In genomic region chr12:104936223-104936622, GRCm38 (mm10) we compare ENCODE assay signal across 10 mouse cellular contexts.
DNase-seq lines count a peak whose midpoint lies in the region; ATAC-seq and TF ChIP-seq lines count a peak whose summit lies in the region.
"Had no signal": no experiment of that assay in that cellular context is flagged by ENCODE, and none has a peak within 500 bp of the region (broad histone marks: within the 10 kb centered on the region; RNA-seq: fewer than 3 reads in every experiment).

No protein-coding gene starts in this region.

- H3K9me3 ChIP-seq in kidney, embryonic 14.5 days (ENCODE audit: control insufficient read depth, low read length) = peaks cover 5% of the 10 kb centered on the region; the same call in 1 of the 2 replicates
- no peaks in the 10 kb centered on the region for H3K9me3 ChIP-seq in limb, embryonic 11.5 days (ENCODE audit: control insufficient read depth, low read length)

- H3K4me1 ChIP-seq in kidney, adult 2 months (ENCODE audit: control insufficient read depth, insufficient read depth, low read length) = no peaks in the 10 kb centered on the region
- H3K4me1 ChIP-seq in kidney, embryonic 14.5 days (ENCODE audit: control insufficient read depth, insufficient read depth, low read length) = no peaks in the 10 kb centered on the region
- H3K4me1 ChIP-seq in limb, embryonic 11.5 days (ENCODE audit: control insufficient read depth, insufficient read depth, low read length) = peaks cover 13% of the 10 kb centered on the region

- no peak overlapping the region for H3K9ac ChIP-seq in kidney, embryonic 14.5 days (ENCODE audit: low read depth, low read length)
- H3K9ac ChIP-seq in limb, embryonic 11.5 days (ENCODE audit: low read length) = no peak overlapping the region
- H3K9ac ChIP-seq: limb, embryonic 12.5 days had no signal

- H3K4me2 ChIP-seq in kidney, embryonic 14.5 days (replicated peaks; ENCODE audit: low read depth, low read length) = no peak overlapping the region
- H3K4me2 ChIP-seq in limb, embryonic 11.5 days (ENCODE audit: low read depth, severe bottlenecking) = no peak overlapping the region
- H3K4me2 ChIP-seq: limb, embryonic 12.5 days had no signal

- WGBS in kidney, adult 2 months = 77% methylated on average over 4 of the region's 4 CpGs
- WGBS in kidney, embryonic 14.5 days = 68% methylated on average over 4 of the region's 4 CpGs
- WGBS in limb, embryonic 11.5 days = 69% methylated on average over 4 of the region's 4 CpGs

- intact Hi-C loops in left cerebral cortex, postnatal 10 days (cut with DNase I) = loop anchor here (5.0 kb wide), 3 partner anchors 99 to 494 kb away; no protein-coding TSS in a partner anchor

- peak; percentile 66 for TF ChIP-seq CTCF in kidney, adult 2 months (conservative IDR thresholded peaks at IDR 0.05; ENCODE audit: insufficient read depth, insufficient read length, low read depth, low read length)

- no peak for TF ChIP-seq POLR2A in kidney, adult 2 months (IDR thresholded peaks at IDR 0.05; ENCODE audit: low read depth, low read length)

- no peak overlapping the region for H3K27ac ChIP-seq in kidney, adult 2 months (ENCODE audit: insufficient read depth, low read depth, low read length)
- no peak overlapping the region for H3K27ac ChIP-seq in kidney, embryonic 14.5 days (ENCODE audit: low read depth, low read length)
- H3K27ac ChIP-seq in limb, embryonic 11.5 days (replicated peaks; ENCODE audit: low read depth, low read length) = no peak overlapping the region
- H3K27ac ChIP-seq: limb, embryonic 12.5 days had no signal

- H3K36me3 ChIP-seq in kidney, adult 2 months (ENCODE audit: control insufficient read depth, insufficient read depth, low read length) = no peaks in the 10 kb centered on the region
- no peaks in the 10 kb centered on the region for H3K36me3 ChIP-seq in kidney, embryonic 14.5 days (ENCODE audit: control insufficient read depth, insufficient read depth, low read length)
- no peaks in the 10 kb centered on the region; the same call in 1 of the 2 replicates for H3K36me3 ChIP-seq in limb, embryonic 11.5 days (ENCODE audit: control insufficient read depth, insufficient read depth, low read length)
- H3K36me3 ChIP-seq: limb, embryonic 12.5 days had no signal

- ATAC-seq in kidney, embryonic 14.5 days (ENCODE audit: low FRiP score, low TSS enrichment) = no peak
- ATAC-seq in limb, embryonic 11.5 days (ENCODE audit: insufficient number of reproducible peaks, low FRiP score, low TSS enrichment, low read depth) = no peak

- peak; percentile 48 for DNase-seq in kidney, adult 2 months
- DNase-seq in CD4-positive helper T cell, adult 2 months (ENCODE audit: low read depth, low spot score) = peak; percentile 22
- DNase-seq in NIH3T3 (ENCODE audit: low read depth) = peak; percentile 54
- peak; percentile 81 for DNase-seq in limb, embryonic 11.5 days (ENCODE audit: low spot score)
- peak; percentile 25 to 30 for DNase-seq in thymus, postnatal 36 days
- DNase-seq in left cerebral cortex, postnatal 10 days (ENCODE audit: extremely low spot score in 1 of 2, low spot score in 2 of 2) = no peak
- DNase-seq in adrenal gland, adult 18-20 months (ENCODE audit: low spot score in 2 of 2) = no peak

- H3K4me3 ChIP-seq in kidney, adult 2 months (ENCODE audit: insufficient read depth, low read depth, low read length) = no peak overlapping the region
- no peak overlapping the region for H3K4me3 ChIP-seq in kidney, embryonic 14.5 days (ENCODE audit: low read length)
- no peak overlapping the region for H3K4me3 ChIP-seq in limb, embryonic 11.5 days (ENCODE audit: low read depth, low read length)
- H3K4me3 ChIP-seq: erythroblast, embryonic 14.5 days; limb, embryonic 12.5 days had no signal

- no peaks in the 10 kb centered on the region for H3K27me3 ChIP-seq in kidney, adult 2 months (replicated peaks; ENCODE audit: control insufficient read depth, insufficient read depth, low read length)
- no peaks in the 10 kb centered on the region for H3K27me3 ChIP-seq in kidney, embryonic 14.5 days (ENCODE audit: control insufficient read depth, insufficient read depth, low read length)
- no peaks in the 10 kb centered on the region for H3K27me3 ChIP-seq in limb, embryonic 11.5 days (ENCODE audit: control insufficient read depth, insufficient read depth, low read length)

Comparison
In these comparisons a context has a peak if more than half of its experiments do, and no peak if none do; other contexts are left out.
1. DNase-seq: peak in kidney, adult 2 months (single experiment), CD4-positive helper T cell, adult 2 months (single experiment), NIH3T3 (single experiment), limb, embryonic 11.5 days (single experiment) and thymus, postnatal 36 days (2 of 2); none in left cerebral cortex, postnatal 10 days (0 of 2) and adrenal gland, adult 18-20 months (0 of 2).